Mouse (Mus musculus) stomach, embryonic 16.5 days (tissue): Measurements from ENCODE around the gene Csk. TPM values are rescaled to one million over a fixed set of nuclear protein-coding genes. Genes with fewer than 3 reads are reported as not detected.

ENCODE experiments used
- ATAC-seq: fragments of 200-750 bp; cut with Nextera tagmentation; 2 replicates; pipeline ENCODE4 v1.8.0; 2017; ENCODE audit warnings: moderate number of reproducible peaks, moderate TSS enrichment; ENCODE audit not compliant: insufficient read depth, low FRiP score
- H3K27ac ChIP-seq: fragments of 300-500 bp; sonication (generic); 2 replicates; pipeline ENCODE4 v1.5.1; 2014; ENCODE audit warnings: low read length
- H3K27me3 ChIP-seq: fragments of 300-500 bp; sonication (generic); 2 replicates; pipeline ENCODE4 v1.6.1; 2014; ENCODE audit warnings: low read length, control low read depth, mixed read lengths; ENCODE audit not compliant: control insufficient read depth, insufficient read depth
- H3K36me3 ChIP-seq: fragments of 300-500 bp; sonication (generic); 2 replicates; pipeline ENCODE4 v1.6.1; 2014; ENCODE audit warnings: low read length; ENCODE audit not compliant: control insufficient read depth, insufficient read depth
- H3K4me1 ChIP-seq: fragments of 300-500 bp; sonication (generic); 2 replicates; pipeline ENCODE4 v1.6.1; 2014; ENCODE audit warnings: low read length, control low read depth, mixed read lengths; ENCODE audit not compliant: control insufficient read depth, insufficient read depth
- H3K4me2 ChIP-seq: fragments of 300-500 bp; sonication (generic); 2 replicates; pipeline ENCODE4 v1.6.1; 2014; ENCODE audit warnings: low read depth, low read length, mixed read lengths
- H3K4me3 ChIP-seq: fragments of 300-500 bp; sonication (generic); replicated peaks from 2 replicates; pipeline ENCODE4 v1.5.1; 2014; ENCODE audit warnings: mild to moderate bottlenecking, low read length
- H3K9ac ChIP-seq: fragments of 300-500 bp; sonication (generic); 2 replicates; pipeline ENCODE4 v1.6.1; 2014; ENCODE audit warnings: low read length
- H3K9me3 ChIP-seq: fragments of 300-500 bp; sonication (generic); replicated peaks from 2 replicates; pipeline ENCODE4 v1.6.1; 2016; ENCODE audit warnings: low read length, control low read depth; ENCODE audit not compliant: control insufficient read depth
- WGBS: fragments of 180-500 bp; shearing (Covaris S2); extraction: QIAGEN DNeasy Blood & Tissue Kit; methylation state at CpG from one replicate; pipeline ENCODE4 v1.1.7; 2014; 5-methylcytosine and 5-hydroxymethylcytosine counted together
- polyA plus RNA-seq: library from polyadenylated mRNA; unstranded; fragments of >200 nt; fragmentation: Nextera tagmentation; extraction: Ambion mirVana; gene quantifications from 2 replicates; pipeline ENCODE4 v1.2.1, GENCODE M21; 2015

The Csk gene
- polyA plus RNA-seq, 1 experiment from 2014 or later, result 26.6 TPM

DNA sequence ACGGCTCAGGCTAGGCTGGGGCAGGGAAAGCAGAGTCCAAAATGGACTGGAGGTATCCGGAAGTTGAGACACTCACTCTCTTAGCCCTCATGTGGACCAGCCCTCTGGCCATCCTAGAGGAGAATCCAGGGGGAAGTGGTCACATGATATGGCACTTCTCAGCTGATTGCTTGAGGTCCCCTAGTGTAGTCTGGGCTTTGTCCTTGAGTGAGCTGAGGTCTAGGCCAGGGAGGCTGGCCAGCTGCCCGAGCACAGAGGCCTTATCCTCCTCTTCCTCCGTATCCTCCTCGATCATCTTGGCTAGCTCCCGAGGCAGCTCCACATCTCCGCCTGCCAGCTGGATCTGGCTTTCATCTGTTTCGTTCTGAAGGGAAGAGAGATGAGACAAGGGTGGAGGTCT is 51.3 kb downstream of the Csk start:
- no peak overlapping the region for H3K9ac ChIP-seq
- WGBS, result 45% methylated on average over 8 of the region's 8 CpGs
- peaks cover 5% of the 10 kb centered on the region; the same call in 1 of the 2 replicates for H3K4me1 ChIP-seq
- H3K4me2 ChIP-seq, result no peak overlapping the region
- no peak for ATAC-seq
- no peak overlapping the region for H3K4me3 ChIP-seq
- H3K27ac ChIP-seq, result no peak overlapping the region
- no peaks in the 10 kb centered on the region for H3K9me3 ChIP-seq
- H3K27me3 ChIP-seq, result 0 out of 2 replicates have a peak, but pooled peaks cover 5% of the 10 kb centered on the region
- H3K36me3 ChIP-seq, result no peaks in the 10 kb centered on the region

DNA sequence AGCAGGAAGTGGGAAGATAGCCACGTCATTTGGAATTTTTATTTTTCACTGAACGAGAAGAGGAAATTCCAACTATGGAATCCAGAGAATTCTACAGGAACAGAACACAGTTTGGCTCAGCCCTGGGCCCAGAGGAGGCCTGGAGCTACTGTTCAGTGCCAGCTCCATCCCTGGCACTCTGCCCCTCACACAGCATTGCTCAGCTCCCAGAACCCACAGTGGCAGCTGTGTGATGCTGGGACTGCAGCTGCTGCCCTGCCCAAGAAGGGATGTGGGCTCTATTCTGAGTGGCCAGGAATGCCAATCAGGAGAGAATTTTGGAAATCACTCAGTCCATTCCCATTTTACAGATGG is 52.1 kb downstream of the Csk start:
- no peak overlapping the region for H3K4me2 ChIP-seq
- H3K4me3 ChIP-seq, result no peak overlapping the region
- no peak overlapping the region for H3K27ac ChIP-seq
- H3K9ac ChIP-seq, result no peak overlapping the region
- no peaks in the 10 kb centered on the region for H3K36me3 ChIP-seq
- WGBS, result 27% methylated on average over 2 of the region's 2 CpGs
- H3K27me3 ChIP-seq, result 0 out of 2 replicates have a peak, but pooled peaks cover 2% of the 10 kb centered on the region
- ATAC-seq, result no peak
- H3K4me1 ChIP-seq, result peaks cover 5% of the 10 kb centered on the region; the same call in 1 of the 2 replicates
- H3K9me3 ChIP-seq, result no peaks in the 10 kb centered on the region

GRCm38 (mm10) chr9:57600620-57601352 is 52.6 kb downstream of the Csk start:
- Histone ChIP-seq H3K27ac (no peak overlapping the region), H3K36me3 (no peaks in the 10 kb centered on the region), H3K9ac (no peak overlapping the region), H3K4me3 (no peak overlapping the region), H3K4me2 (no peak overlapping the region), H3K4me1 (peaks cover 5% of the 10 kb centered on the region; the same call in 1 of the 2 replicates), H3K27me3 (no peaks in the 10 kb centered on the region), H3K9me3 (no peaks in the 10 kb centered on the region)
- peak; percentile 44 for ATAC-seq
- 5% methylated on average over 3 of the region's 3 CpGs for WGBS

DNA sequence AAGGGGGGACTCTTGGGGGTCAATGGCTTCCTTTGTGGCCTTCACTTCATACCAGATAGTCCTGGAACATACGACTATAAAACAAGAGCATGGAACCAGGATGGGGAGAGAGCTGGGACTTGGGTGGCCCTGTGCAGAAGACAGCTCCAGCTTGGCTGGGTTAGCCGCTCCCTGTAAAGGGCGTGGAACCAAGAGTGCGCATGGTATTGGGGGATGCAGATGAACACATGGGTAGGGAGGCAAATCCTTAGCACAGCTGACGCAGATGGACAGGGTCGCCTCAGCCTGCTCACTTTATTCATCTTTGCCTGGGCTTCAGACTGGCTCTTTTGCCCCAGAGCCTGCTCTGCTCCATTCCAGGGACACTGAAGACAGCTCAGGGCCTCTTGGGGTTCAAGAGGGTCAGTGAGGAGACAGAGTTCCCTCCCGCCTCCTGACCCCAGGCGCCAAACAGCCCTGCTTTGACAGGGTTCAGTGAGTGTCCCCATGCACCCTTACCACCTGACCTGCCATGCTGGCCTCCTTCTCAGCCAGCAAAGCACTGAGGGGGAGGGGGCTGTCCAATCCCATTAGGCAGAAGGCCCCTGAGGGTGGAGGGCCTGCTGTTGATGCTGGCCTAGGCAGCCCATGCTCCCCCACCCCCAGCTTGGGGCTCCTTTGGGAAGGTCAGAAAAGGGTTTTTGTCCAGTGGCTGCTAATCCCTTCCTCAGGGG is 54.4 kb downstream of the Csk start:
- Histone ChIP-seq H3K27ac (no peak overlapping the region), H3K4me3 (no peak overlapping the region), H3K9me3 (no peaks in the 10 kb centered on the region), H3K9ac (no peak overlapping the region), H3K36me3 (no peaks in the 10 kb centered on the region), H3K4me1 (peaks cover 5% of the 10 kb centered on the region; the same call in 1 of the 2 replicates), H3K27me3 (no peaks in the 10 kb centered on the region), H3K4me2 (no peak overlapping the region)
- WGBS, result 53% methylated on average over 8 of the region's 8 CpGs
- ATAC-seq, result no peak

GRCm38 (mm10) chr9:57597929-57598382 is 55.5 kb downstream of the Csk start:
- ATAC-seq, result peak; percentile 8; the same call in 1 of the 2 replicates
- H3K27me3 ChIP-seq, result no peaks in the 10 kb centered on the region
- H3K36me3 ChIP-seq, result no peaks in the 10 kb centered on the region
- H3K27ac ChIP-seq, result no peak overlapping the region
- H3K4me2 ChIP-seq, result no peak overlapping the region
- no peak overlapping the region for H3K9ac ChIP-seq
- WGBS, result 31% methylated on average over 4 of the region's 4 CpGs
- no peak overlapping the region for H3K4me3 ChIP-seq
- H3K4me1 ChIP-seq, result peaks cover 5% of the 10 kb centered on the region; the same call in 1 of the 2 replicates
- H3K9me3 ChIP-seq, result no peaks in the 10 kb centered on the region

DNA sequence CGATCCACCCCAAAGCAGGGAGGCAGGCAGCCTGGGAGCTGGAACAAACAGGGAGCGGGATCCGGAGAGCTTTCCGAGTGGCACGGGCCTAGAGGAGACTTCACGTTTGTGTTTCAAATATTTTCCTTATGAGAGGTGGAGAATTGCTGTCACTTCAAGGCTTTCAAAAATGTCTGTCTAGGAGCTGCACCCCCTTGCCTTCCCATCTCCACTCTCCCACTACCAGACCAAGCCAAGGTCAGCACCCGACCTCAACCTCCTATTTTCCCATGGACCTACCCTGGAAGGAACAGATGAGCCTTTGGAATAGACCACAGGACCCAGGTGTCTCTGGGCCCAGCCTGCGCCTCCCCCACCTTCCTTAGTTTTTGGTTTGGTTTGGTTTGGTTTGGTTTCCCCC is 56.2 kb downstream of the Csk start:
- Histone ChIP-seq H3K27me3 (no peaks in the 10 kb centered on the region), H3K36me3 (no peaks in the 10 kb centered on the region), H3K4me1 (peaks cover 5% of the 10 kb centered on the region; the same call in 1 of the 2 replicates), H3K9me3 (no peaks in the 10 kb centered on the region), H3K4me2 (no peak overlapping the region), H3K27ac (no peak overlapping the region), H3K4me3 (no peak overlapping the region), H3K9ac (no peak overlapping the region)
- no peak for ATAC-seq
- 81% methylated on average over 8 of the region's 8 CpGs for WGBS

- Histone ChIP-seq H3K36me3 (0 out of 2 replicates have a peak, but pooled peaks cover 2% of the 10 kb centered on the region), H3K4me2 (no peak overlapping the region), H3K27ac (no peak overlapping the region), H3K9ac (no peak overlapping the region), H3K4me3 (no peak overlapping the region), H3K4me1 (peaks cover 6% of the 10 kb centered on the region), H3K27me3 (no peaks in the 10 kb centered on the region), H3K9me3 (no peaks in the 10 kb centered on the region)
- ATAC-seq, result no peak
- 75% methylated on average over 9 of the region's 9 CpGs for WGBS
Observed at GRCm38 (mm10) chr9:57594174-57594509, 59.3 kb downstream of the Csk start.

DNA sequence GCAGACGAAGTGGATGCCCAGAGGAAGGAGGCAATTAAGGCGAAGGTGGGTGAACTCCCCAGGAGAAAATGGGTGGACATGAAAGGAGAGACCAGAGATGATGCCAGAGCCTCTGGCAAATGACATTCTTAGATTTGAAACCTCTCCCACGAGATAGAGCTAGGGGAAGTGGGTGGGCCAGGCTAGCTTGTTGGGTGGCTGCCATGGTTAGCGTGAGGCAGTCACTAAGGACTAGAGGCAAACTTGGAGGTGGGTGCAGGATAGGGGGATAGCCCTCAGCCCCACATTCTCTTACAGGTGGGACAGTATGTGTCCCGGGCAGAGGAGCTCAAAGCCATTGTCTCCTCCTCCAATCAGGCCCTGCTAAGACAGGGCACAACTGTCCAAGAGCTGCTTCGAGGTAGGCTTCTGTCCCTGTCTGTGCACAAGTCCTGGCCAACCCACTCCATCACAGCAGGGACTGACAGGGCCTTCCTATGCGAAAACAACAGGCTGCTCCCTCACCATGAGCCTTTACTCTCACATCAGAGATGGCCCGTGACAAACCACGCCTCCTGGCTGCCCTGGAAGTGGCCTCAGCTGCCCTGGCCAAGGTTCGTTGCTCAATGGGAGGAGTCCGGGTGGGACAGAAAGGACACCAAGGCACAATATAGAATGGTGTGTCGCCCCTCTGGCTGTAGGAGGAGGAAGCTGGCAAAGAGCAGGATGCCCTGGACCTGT is 59.8 kb downstream of the Csk start:
- no peak for ATAC-seq
- no peak overlapping the region for H3K4me3 ChIP-seq
- no peak overlapping the region for H3K4me2 ChIP-seq
- H3K9me3 ChIP-seq, result no peaks in the 10 kb centered on the region
- 0 out of 2 replicates have a peak, but pooled peaks cover 2% of the 10 kb centered on the region for H3K36me3 ChIP-seq
- no peaks in the 10 kb centered on the region for H3K27me3 ChIP-seq
- H3K4me1 ChIP-seq, result peaks cover 11% of the 10 kb centered on the region
- H3K27ac ChIP-seq, result no peak overlapping the region
- WGBS, result 56% methylated on average over 12 of the region's 12 CpGs
- no peak overlapping the region for H3K9ac ChIP-seq

DNA sequence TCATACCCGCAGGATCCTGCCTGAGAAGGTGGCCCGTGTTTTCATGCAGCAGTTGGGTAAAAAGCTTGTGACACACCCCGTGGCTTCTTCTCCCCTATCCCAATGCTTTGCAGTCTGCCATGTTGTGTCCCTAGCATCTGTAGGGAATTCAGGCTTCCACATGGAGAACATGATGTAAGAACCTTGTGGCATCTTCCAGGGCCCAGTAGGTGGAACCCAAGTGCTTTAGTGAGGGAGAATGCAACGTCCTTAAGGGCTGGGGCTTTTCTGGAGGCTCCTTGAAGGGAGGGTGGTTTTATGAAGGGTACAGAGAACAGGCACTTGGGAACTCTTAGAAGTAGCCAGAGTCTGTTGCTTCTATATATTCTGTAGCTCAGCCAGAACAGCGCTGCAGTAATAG is 62.7 kb downstream of the Csk start:
- Histone ChIP-seq H3K9ac (no peak overlapping the region), H3K27me3 (no peaks in the 10 kb centered on the region), H3K4me1 (peaks cover 12% of the 10 kb centered on the region), H3K4me3 (no peak overlapping the region), H3K4me2 (no peak overlapping the region), H3K36me3 (0 out of 2 replicates have a peak, but pooled peaks cover 2% of the 10 kb centered on the region), H3K9me3 (no peaks in the 10 kb centered on the region), H3K27ac (no peak overlapping the region)
- ATAC-seq, result no peak
- 42% methylated on average over 5 of the region's 5 CpGs for WGBS
